Mouse (Mus musculus): ENCODE data around the gene Cntn4.

DNA sequence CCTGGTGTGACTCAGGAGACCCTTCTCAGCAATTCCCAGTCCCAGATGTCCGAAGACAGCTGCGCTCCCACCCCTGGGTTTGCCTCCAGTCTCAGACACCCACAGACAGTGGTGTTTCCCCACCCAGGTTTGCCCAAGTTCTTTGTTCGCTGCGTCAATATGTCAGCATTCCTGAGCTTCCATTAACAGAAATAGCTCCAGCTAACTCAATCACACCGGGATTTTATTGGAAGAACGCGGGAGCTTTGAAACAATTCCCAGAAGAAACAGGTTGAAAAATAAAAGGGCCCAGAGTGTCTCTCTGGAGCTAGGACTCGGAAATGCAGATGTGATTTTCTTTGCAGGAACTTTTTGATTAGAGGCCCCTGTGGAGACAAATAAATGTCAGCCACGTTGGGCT lies 916.3 kb downstream of the Cntn4 start:
- TF ChIP-seq CTCF (conservative IDR thresholded peaks at IDR 0.05; ENCODE audit: insufficient read depth, insufficient read length, low read depth, low read length) (no peak), POLR2A (IDR thresholded peaks at IDR 0.05; ENCODE audit: low read depth, low read length) (no peak)
